Mouse (Mus musculus) heart, postnatal 4 days (tissue): ENCODE results near the gene Arhgap35. TPM values are rescaled to one million over a fixed set of nuclear protein-coding genes. Genes with fewer than 3 reads are reported as not detected.
A peak's percentile ranks its signal among the peaks of the same experiment; 100 is the strongest.

Experiments
- DNase-seq: peaks from one replicate; pipeline ENCODE4 v3.0.0; 2021
- total RNA-seq, 2 experiments: library from RNA; stranded (reverse); gene quantifications; 2 replicates each; pipeline ENCODE4 v1.2.3; 2021

Gene Arhgap35
- total RNA-seq, 2 experiments from 2014 or later: 71.9 to 74.5 TPM

- DNase-seq: no peak
Observed at GRCm38 (mm10) chr7:16519310-16519709, 95.5 kb downstream of the Arhgap35 start.

- no peak for DNase-seq
Observed at GRCm38 (mm10) chr7:16517198-16517597, 97.6 kb downstream of the Arhgap35 start.

GRCm38 (mm10) chr7:16507284-16507683 is 107.5 kb downstream of the Arhgap35 start:
- peak; percentile 74 for DNase-seq

GRCm38 (mm10) chr7:16505226-16505593 is 109.6 kb downstream of the Arhgap35 start:
- DNase-seq: no peak

- DNase-seq: peak; percentile 42
Observed at GRCm38 (mm10) chr7:16504573-16505225, 110.1 kb downstream of the Arhgap35 start.

GRCm38 (mm10) chr7:16501571-16501970 is 113.2 kb downstream of the Arhgap35 start:
- no peak for DNase-seq

GRCm38 (mm10) chr7:16499671-16500104 is 115.1 kb downstream of the Arhgap35 start:
- no peak for DNase-seq

GRCm38 (mm10) chr7:16496260-16496659 is 118.5 kb downstream of the Arhgap35 start:
- no peak for DNase-seq

- peak; percentile 63 for DNase-seq
Observed at GRCm38 (mm10) chr7:16493361-16493760, 121.4 kb downstream of the Arhgap35 start.

- DNase-seq: no peak
Observed at GRCm38 (mm10) chr7:16492211-16492610, 122.6 kb downstream of the Arhgap35 start.

GRCm38 (mm10) chr7:16491759-16492158 is 123.0 kb downstream of the Arhgap35 start:
- peak; percentile 77 for DNase-seq

- DNase-seq: peak; percentile 48
Observed at GRCm38 (mm10) chr7:16489948-16490347, 124.8 kb downstream of the Arhgap35 start.

- no peak for DNase-seq
Observed at GRCm38 (mm10) chr7:16488816-16489215, 126.0 kb downstream of the Arhgap35 start.

GRCm38 (mm10) chr7:16477628-16478027 is 137.2 kb downstream of the Arhgap35 start, which contains the start of gene Npas1:
Gene Npas1 (minus strand): TSS chr7:16477728.
- no peak for DNase-seq

- peak; percentile 59 for DNase-seq
Observed at GRCm38 (mm10) chr7:16476600-16476989, 138.2 kb downstream of the Arhgap35 start.

GRCm38 (mm10) chr7:16475764-16476599 is 138.8 kb downstream of the Arhgap35 start:
- DNase-seq: no peak

GRCm38 (mm10) chr7:16475321-16475720 is 139.5 kb downstream of the Arhgap35 start:
- no peak for DNase-seq

GRCm38 (mm10) chr7:16474445-16474844 is 140.3 kb downstream of the Arhgap35 start:
- peak; percentile 46 for DNase-seq

- no peak for DNase-seq
Observed at GRCm38 (mm10) chr7:16473847-16474246, 140.9 kb downstream of the Arhgap35 start.

- DNase-seq: no peak
Observed at GRCm38 (mm10) chr7:16472116-16472709, 142.6 kb downstream of the Arhgap35 start.

GRCm38 (mm10) chr7:16471549-16471948 is 143.2 kb downstream of the Arhgap35 start:
- DNase-seq: no peak

GRCm38 (mm10) chr7:16468115-16468514 is 146.7 kb downstream of the Arhgap35 start:
- DNase-seq: no peak

- DNase-seq: no peak
Observed at GRCm38 (mm10) chr7:16466565-16466964, 148.2 kb downstream of the Arhgap35 start.
